Mouse (Mus musculus) spleen, adult 2 months (tissue): ENCODE measurements around the gene Cdh13.

Source experiments
- CTCF ChIP-seq: fragments of 200-500 bp; IDR thresholded peaks from 2 replicates; pipeline ENCODE4 v1.5.1; 2011; ENCODE audit warnings: mild to moderate bottlenecking, inconsistent platforms; ENCODE audit not compliant: insufficient read depth, insufficient read length, insufficient replicate concordance; ENCODE audit errors: extremely low read depth
- POLR2A ChIP-seq: fragments of 200-500 bp; IDR thresholded peaks from 2 replicates; pipeline ENCODE4 v1.6.1; 2011; ENCODE audit warnings: low read depth, low read length, inconsistent platforms

GRCm38 (mm10) chr8:118378985-118379384, 95.5 kb downstream of the Cdh13 start:
- TF ChIP-seq POLR2A (no peak), CTCF (no peak)
